Mouse (Mus musculus) CH12.LX (cell line): Measurements from ENCODE around the gene Atrx.

Experiments
- CTCF ChIP-seq, 2 experiments: IDR thresholded peaks in 1 of 2; conservative IDR thresholded peaks in 1 of 2; 2 replicates each; pipeline ENCODE4 v1.5.1; 2011 to 2012; ENCODE audit warnings: low read depth in 2 of 2, low read length in 2 of 2, improper control_type of control experiment in 1 of 2, inconsistent platforms in 1 of 2, mild to moderate bottlenecking in 1 of 2, moderate library complexity in 1 of 2
- HCFC1 ChIP-seq: IDR thresholded peaks from 2 replicates; pipeline ENCODE4 v1.6.1; 2012; ENCODE audit warnings: low read depth, mild to moderate bottlenecking, inconsistent platforms, low read length, improper control_type of control experiment
- NRF1 ChIP-seq: IDR thresholded peaks from 2 replicates; pipeline ENCODE4 v1.6.1; 2014; ENCODE audit warnings: low read depth, mild to moderate bottlenecking, inconsistent platforms, low read length, improper control_type of control experiment, moderate library complexity
- PAX5 ChIP-seq: IDR thresholded peaks from 2 replicates; pipeline ENCODE4 v1.6.1; 2012; ENCODE audit warnings: low read length, inconsistent platforms, mixed read lengths
- POLR2A ChIP-seq: IDR thresholded peaks from 2 replicates; pipeline ENCODE4 v1.6.1; 2011; ENCODE audit warnings: low read depth, mild to moderate bottlenecking, improper control_type of control experiment, low read length
- SMC3 ChIP-seq: IDR thresholded peaks from 2 replicates; pipeline ENCODE4 v1.6.1; 2011; ENCODE audit warnings: low read depth, low read length, improper control_type of control experiment
- USF1 ChIP-seq: IDR thresholded peaks from 2 replicates; pipeline ENCODE4 v1.6.1; 2014; ENCODE audit warnings: low read depth, mild to moderate bottlenecking, inconsistent platforms, low read length, improper control_type of control experiment
- ZNF384 ChIP-seq: IDR thresholded peaks from 2 replicates; pipeline ENCODE4 v1.6.1; 2012; ENCODE audit warnings: low read depth, low read length, improper control_type of control experiment, inconsistent platforms

DNA sequence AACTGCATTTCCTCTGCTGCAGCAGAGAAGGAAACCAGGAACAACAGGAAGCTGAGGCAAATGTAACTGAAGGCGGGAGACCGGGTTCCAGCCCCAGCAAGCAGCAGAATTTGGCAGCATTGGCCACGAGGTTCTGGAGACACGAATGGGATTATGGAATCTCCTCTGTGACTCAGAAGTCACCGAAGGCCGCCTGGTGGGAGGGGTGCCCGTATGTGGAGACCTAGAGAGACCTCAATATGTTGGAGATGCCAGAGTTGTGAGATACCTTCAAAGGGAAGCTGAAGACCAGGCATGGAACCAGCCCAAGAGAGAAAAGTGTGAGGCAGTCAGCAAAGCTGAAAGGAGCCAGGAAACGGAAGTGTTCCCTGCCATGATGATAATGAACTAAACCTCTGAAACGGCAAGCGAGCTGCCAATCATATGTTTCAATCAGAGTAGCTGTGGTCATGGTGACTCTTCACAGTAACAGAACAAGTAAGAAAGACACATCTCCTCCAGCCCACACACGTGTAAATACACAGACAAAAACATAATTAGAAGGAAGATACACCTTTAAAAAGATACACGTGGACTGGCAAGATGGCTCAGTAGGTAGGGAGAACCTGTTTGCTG lies 3.0 kb downstream of the Atrx start:
- no peak for TF ChIP-seq HCFC1
- no peak for TF ChIP-seq USF1
- no peak for TF ChIP-seq NRF1
- TF ChIP-seq SMC3 = no peak
- no peak for TF ChIP-seq POLR2A
- TF ChIP-seq PAX5 = no peak
- no peak for TF ChIP-seq ZNF384
- no peak for TF ChIP-seq CTCF (conservative IDR thresholded peaks at IDR 0.05 in 1 of 2, IDR thresholded peaks at IDR 0.05 in 1 of 2; ENCODE audit: low read depth in 2 of 2, low read length in 2 of 2)
